Mouse (Mus musculus) neural tube, embryonic 14.5 days (tissue): ENCODE measurements around the gene Dnah11. TPM values are rescaled to one million over a fixed set of nuclear protein-coding genes. Genes with fewer than 3 reads are reported as not detected.

ENCODE experiments used
- ATAC-seq: fragments of 200-750 bp; cut with Nextera tagmentation; 2 replicates; pipeline ENCODE4 v1.8.0; 2017; ENCODE audit warnings: low read depth, mild to moderate bottlenecking, moderate TSS enrichment, moderate library complexity
- H3K27ac ChIP-seq: fragments of 300-500 bp; sonication (generic); 2 replicates; pipeline ENCODE4 v1.5.1; 2014; ENCODE audit warnings: low read depth, mild to moderate bottlenecking, control low read depth, low read length, moderate library complexity, mixed read lengths
- H3K27me3 ChIP-seq: fragments of 300-500 bp; sonication (generic); 2 replicates; pipeline ENCODE4 v1.6.1; 2014; ENCODE audit warnings: low read length; ENCODE audit not compliant: control insufficient read depth, insufficient read depth
- H3K36me3 ChIP-seq: fragments of 300-500 bp; sonication (generic); 2 replicates; pipeline ENCODE4 v1.6.1; 2014; ENCODE audit warnings: low read length, mixed read lengths; ENCODE audit not compliant: control insufficient read depth, insufficient read depth
- H3K4me1 ChIP-seq: fragments of 300-500 bp; sonication (generic); 2 replicates; pipeline ENCODE4 v1.6.1; 2014; ENCODE audit warnings: low read length; ENCODE audit not compliant: control insufficient read depth, insufficient read depth
- H3K4me2 ChIP-seq: fragments of 300-500 bp; sonication (generic); 2 replicates; pipeline ENCODE4 v1.6.1; 2014; ENCODE audit warnings: mild to moderate bottlenecking, low read depth, low read length, control low read depth
- H3K4me3 ChIP-seq: fragments of 300-500 bp; sonication (generic); 2 replicates; pipeline ENCODE4 v1.5.1; 2014; ENCODE audit warnings: low read depth, low read length, control low read depth, mixed read lengths
- H3K9ac ChIP-seq: fragments of 300-500 bp; sonication (generic); replicated peaks from 2 replicates; pipeline ENCODE4 v1.6.1; 2014; ENCODE audit warnings: low read depth, mild to moderate bottlenecking, control low read depth, low read length, mixed read lengths
- H3K9me3 ChIP-seq: fragments of 300-500 bp; sonication (generic); 2 replicates; pipeline ENCODE4 v1.6.1; 2016; ENCODE audit warnings: low read length; ENCODE audit not compliant: control insufficient read depth
- WGBS: fragments of 180-500 bp; shearing (Covaris S2); extraction: QIAGEN DNeasy Blood & Tissue Kit; methylation state at CpG from one replicate; pipeline ENCODE4 v1.1.7; 2014; 5-methylcytosine and 5-hydroxymethylcytosine counted together
- polyA plus RNA-seq: library from polyadenylated mRNA; unstranded; fragments of >200 nt; fragmentation: Nextera tagmentation; extraction: Ambion mirVana; gene quantifications from 2 replicates; pipeline ENCODE4 v1.2.1, GENCODE M21; 2014

Gene Dnah11
- polyA plus RNA-seq, 1 experiment from 2014 or later: 0.37 TPM

DNA sequence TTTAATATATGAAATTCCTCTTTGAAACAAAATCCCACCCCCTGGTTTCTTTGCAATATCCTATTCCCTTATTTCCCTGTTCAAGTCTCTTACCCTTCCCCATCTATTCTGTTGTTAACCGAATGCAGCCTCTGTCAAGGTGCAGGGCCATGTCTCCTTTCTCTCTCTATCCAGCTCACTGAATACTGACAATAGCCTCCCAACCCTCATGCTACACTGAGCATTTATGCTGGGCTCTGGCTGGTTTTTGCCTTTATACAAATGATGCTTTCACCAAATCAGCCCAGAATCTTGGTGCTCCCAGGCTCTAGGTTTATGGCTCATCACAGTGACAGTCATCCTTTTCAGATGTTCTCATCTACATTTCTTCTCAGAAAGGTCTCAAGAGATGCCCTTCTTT, 91.1 kb downstream of the Dnah11 start:
- 36% methylated on average over 1 of the region's 1 CpGs for WGBS

DNA sequence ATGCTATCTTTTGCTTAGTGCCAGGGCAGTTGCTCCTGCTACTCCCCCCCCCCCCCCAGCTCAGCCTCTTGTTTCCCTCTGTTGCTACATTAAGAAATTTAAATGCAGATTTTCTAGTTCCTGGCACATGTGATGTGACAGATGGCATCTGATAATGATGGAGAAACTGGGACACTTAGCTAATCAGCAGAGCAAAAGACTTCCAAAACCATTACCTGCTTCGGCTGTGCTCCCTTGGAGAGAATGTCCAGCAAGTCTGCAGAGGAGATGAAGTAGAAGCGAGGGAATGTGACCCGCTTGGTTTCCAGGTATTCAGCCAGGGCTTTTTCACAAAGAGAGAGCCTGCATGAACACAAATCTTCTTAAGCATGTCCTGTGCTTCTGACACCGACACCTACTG, 94.3 kb downstream of the Dnah11 start:
- ATAC-seq: no peak
- no peak overlapping the region for H3K4me3 ChIP-seq
- H3K9ac ChIP-seq: no peak overlapping the region
- H3K27ac ChIP-seq: no peak overlapping the region
- H3K9me3 ChIP-seq: no peaks in the 10 kb centered on the region
- 0 out of 2 replicates have a peak, but pooled peaks cover 2% of the 10 kb centered on the region for H3K27me3 ChIP-seq
- WGBS: 79% methylated on average over 4 of the region's 4 CpGs
- no peak overlapping the region for H3K4me2 ChIP-seq
- H3K36me3 ChIP-seq: no peaks in the 10 kb centered on the region
- H3K4me1 ChIP-seq: no peaks in the 10 kb centered on the region

More for the DNA sequence above, 91.1 kb downstream of the Dnah11 start:
- no peak overlapping the region for H3K4me3 ChIP-seq
- no peaks in the 10 kb centered on the region for H3K4me1 ChIP-seq
- no peak overlapping the region for H3K27ac ChIP-seq
- no peaks in the 10 kb centered on the region for H3K36me3 ChIP-seq
- no peak overlapping the region for H3K9ac ChIP-seq
- H3K27me3 ChIP-seq: no peaks in the 10 kb centered on the region
- H3K4me2 ChIP-seq: no peak overlapping the region
- ATAC-seq: no peak
- no peaks in the 10 kb centered on the region for H3K9me3 ChIP-seq

DNA sequence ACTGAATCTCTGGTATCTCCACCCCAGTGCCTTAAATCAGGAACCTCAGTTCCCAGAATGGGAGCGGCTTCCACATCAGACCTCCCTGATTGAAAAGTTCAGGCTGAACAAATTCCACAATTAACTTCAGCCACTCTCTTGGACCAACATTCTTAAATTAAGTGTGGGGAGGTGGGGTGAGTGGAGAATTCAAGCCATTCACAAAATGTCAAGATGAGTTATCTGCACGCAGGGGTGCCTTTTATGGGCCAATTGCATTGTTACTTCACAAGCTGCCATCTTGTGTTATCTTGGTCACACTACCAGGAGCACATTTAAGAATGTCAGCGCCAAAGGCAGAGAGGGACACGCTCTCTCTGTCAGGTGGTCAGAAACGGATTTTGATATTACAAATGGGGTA, 99.1 kb downstream of the Dnah11 start:
- ATAC-seq: no peak
- Histone ChIP-seq H3K9ac (no peak overlapping the region), H3K4me1 (no peaks in the 10 kb centered on the region), H3K27ac (no peak overlapping the region), H3K4me3 (no peak overlapping the region), H3K9me3 (no peaks in the 10 kb centered on the region), H3K27me3 (peaks cover 8% of the 10 kb centered on the region; the same call in 1 of the 2 replicates), H3K36me3 (no peaks in the 10 kb centered on the region), H3K4me2 (no peak overlapping the region)
- 8% methylated on average over 5 of the region's 5 CpGs for WGBS

DNA sequence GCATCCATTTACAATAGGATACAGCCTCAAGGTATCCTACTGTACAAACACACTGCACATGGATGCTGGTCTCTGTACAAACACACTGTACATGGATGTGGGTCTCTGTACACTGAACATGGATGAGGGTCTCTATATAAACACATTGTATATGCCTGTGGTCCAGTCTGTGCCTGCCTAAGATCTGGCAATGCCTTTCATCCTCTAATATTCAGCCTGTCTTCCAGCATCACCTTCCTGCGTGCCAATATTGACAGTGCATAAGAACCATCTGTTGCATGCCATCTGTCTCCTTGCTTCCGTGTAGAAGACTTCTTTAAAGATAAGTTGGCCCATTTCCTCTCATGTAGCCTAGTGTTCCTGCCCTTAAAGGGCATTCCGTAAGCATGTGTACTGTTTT, 100.6 kb downstream of the Dnah11 start:
- no peak for ATAC-seq
- no peak overlapping the region for H3K4me2 ChIP-seq
- no peak overlapping the region for H3K4me3 ChIP-seq
- no peaks in the 10 kb centered on the region for H3K9me3 ChIP-seq
- H3K4me1 ChIP-seq: no peaks in the 10 kb centered on the region
- WGBS: 78% methylated on average over 3 of the region's 3 CpGs
- H3K27me3 ChIP-seq: peaks cover 8% of the 10 kb centered on the region; the same call in 1 of the 2 replicates
- no peak overlapping the region for H3K27ac ChIP-seq
- H3K9ac ChIP-seq: no peak overlapping the region
- H3K36me3 ChIP-seq: no peaks in the 10 kb centered on the region

DNA sequence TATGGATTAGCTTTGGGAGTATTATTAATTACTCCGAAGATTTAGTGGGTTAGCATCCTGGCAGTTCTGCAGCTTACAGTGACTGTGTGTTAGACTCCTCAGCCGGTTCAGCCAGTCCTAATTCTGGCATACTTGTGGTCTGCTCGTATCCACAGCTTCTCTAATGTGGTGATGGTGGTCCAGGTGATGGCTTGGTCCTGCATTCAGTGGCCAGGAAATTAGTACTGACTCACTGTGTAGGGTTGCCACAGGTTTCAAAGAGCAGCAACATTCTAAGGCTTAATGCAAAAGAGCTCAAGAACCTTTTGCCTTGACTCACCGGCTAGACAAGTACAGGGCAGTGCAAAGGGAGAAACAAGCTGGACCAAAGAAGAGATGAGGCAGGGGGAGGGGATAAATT, 103.9 kb downstream of the Dnah11 start:
- Histone ChIP-seq H3K36me3 (no peaks in the 10 kb centered on the region), H3K9me3 (no peaks in the 10 kb centered on the region), H3K4me1 (no peaks in the 10 kb centered on the region), H3K4me3 (no peak overlapping the region), H3K27me3 (peaks cover 6% of the 10 kb centered on the region; the same call in 1 of the 2 replicates), H3K4me2 (no peak overlapping the region), H3K9ac (no peak overlapping the region), H3K27ac (no peak overlapping the region)
- WGBS: 91% methylated on average over 4 of the region's 4 CpGs
- ATAC-seq: no peak

DNA sequence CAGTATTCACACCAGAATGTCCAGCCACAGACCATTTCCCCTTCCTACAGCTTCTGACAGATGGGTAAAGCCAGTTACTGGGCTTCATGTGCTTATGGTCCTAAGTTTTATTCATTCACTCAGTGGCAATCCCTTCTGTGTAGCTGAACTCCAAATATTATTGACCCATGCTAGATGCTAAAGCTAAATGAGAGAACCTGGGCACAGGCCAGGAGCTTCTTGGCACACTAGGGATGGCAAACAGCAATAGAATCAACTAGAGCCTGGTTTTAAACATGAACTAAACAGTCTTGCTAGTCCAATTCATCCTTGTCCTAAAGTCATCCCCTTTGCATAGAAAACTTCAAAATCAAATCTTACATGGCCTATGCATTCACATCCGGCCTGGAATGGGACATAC, 113.6 kb downstream of the Dnah11 start:
- H3K4me3 ChIP-seq: no peak overlapping the region
- no peaks in the 10 kb centered on the region for H3K9me3 ChIP-seq
- H3K9ac ChIP-seq: no peak overlapping the region
- WGBS: 82% methylated on average over 1 of the region's 1 CpGs
- H3K4me1 ChIP-seq: no peaks in the 10 kb centered on the region
- ATAC-seq: no peak
- no peak overlapping the region for H3K4me2 ChIP-seq
- H3K36me3 ChIP-seq: no peaks in the 10 kb centered on the region
- H3K27me3 ChIP-seq: no peaks in the 10 kb centered on the region
- H3K27ac ChIP-seq: no peak overlapping the region

DNA sequence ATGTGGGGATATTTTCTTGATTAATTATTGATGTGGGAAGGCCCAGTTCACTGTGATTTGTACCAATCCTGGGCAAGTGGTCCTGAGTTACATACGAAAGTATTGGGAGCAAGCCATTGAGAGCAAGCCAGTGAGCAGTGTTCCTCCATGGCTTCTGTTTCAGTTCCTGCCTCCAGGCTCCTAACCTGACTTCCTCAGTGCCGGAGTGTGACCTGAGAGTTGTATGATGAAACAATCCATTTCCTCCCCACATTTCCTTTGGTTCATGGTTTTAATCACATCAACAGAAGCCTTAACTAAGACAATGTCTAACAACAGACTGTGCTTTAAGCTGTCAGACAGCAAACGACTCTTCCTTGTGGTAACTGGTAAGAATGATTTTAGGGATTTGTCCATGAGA, 114.0 kb downstream of the Dnah11 start:
- ATAC-seq: no peak

DNA sequence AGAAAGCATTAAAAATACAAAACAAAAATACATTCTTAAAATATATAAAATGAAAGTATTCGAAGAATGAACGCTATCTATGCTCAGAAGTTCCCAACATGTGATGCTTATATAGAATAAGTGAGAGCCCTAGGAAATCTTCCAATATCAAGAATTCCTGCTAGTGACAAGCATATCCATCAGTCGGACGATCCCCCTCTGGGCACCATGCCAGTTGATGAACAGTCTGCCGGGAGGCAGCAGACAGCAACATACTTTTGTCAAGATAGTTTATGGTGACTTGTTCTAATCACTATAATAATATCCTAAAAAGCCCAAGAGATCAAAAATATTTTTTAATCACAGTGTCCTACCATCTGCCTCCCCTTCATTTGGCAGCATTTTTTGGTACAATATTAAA, 114.7 kb downstream of the Dnah11 start:
- Histone ChIP-seq H3K27ac (no peak overlapping the region), H3K4me2 (no peak overlapping the region), H3K27me3 (no peaks in the 10 kb centered on the region), H3K4me3 (no peak overlapping the region), H3K4me1 (no peaks in the 10 kb centered on the region), H3K9me3 (no peaks in the 10 kb centered on the region), H3K9ac (no peak overlapping the region), H3K36me3 (no peaks in the 10 kb centered on the region)
- WGBS: 63% methylated on average over 5 of the region's 5 CpGs
- no peak for ATAC-seq

More for the DNA sequence above, 114.0 kb downstream of the Dnah11 start:
- H3K4me2 ChIP-seq: no peak overlapping the region
- no peak overlapping the region for H3K4me3 ChIP-seq
- no peaks in the 10 kb centered on the region for H3K4me1 ChIP-seq
- no peaks in the 10 kb centered on the region for H3K27me3 ChIP-seq
- no peaks in the 10 kb centered on the region for H3K36me3 ChIP-seq
- no peak overlapping the region for H3K9ac ChIP-seq
- no peak overlapping the region for H3K27ac ChIP-seq
- WGBS: 83% methylated on average over 3 of the region's 3 CpGs
- H3K9me3 ChIP-seq: no peaks in the 10 kb centered on the region

DNA sequence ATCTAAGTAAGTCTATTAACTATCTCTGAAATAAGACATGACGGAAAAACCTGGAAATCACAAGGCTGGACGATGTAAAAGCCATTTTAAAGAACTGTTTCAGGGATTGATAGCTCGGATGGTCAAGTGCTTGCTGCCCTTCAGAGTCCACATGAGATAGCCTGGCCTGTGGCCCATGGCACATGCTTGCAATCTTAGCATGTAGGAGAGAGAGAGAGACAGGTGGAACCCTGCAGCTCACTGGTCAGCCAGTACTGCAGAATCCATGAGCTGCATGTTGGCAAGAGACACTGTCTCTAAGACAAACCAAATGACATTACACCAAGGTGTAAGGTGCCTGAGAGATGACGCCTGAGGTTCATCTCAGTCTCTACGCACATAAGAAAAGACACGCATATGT, 118.4 kb downstream of the Dnah11 start:
- no peak for ATAC-seq
- H3K4me3 ChIP-seq: no peak overlapping the region

More for the DNA sequence above, 118.4 kb downstream of the Dnah11 start:
- 91% methylated on average over 6 of the region's 6 CpGs for WGBS
- Histone ChIP-seq H3K4me2 (no peak overlapping the region), H3K27me3 (no peaks in the 10 kb centered on the region), H3K9me3 (no peaks in the 10 kb centered on the region), H3K36me3 (no peaks in the 10 kb centered on the region), H3K27ac (no peak overlapping the region), H3K4me1 (no peaks in the 10 kb centered on the region), H3K9ac (no peak overlapping the region)
